Mouse (Mus musculus) stomach, postnatal 0 days (tissue): ENCODE measurements around the gene Pkd1. TPM values are rescaled to one million over a fixed set of nuclear protein-coding genes. Genes with fewer than 3 reads are reported as not detected.
A peak's percentile ranks its signal among the peaks of the same experiment; 100 is the strongest.

ENCODE experiments used
- ATAC-seq: fragments of 200-750 bp; cut with Nextera tagmentation; 2 replicates; pipeline ENCODE4 v1.8.0; 2017; ENCODE audit not compliant: low FRiP score, low TSS enrichment
- DNase-seq: peaks from one replicate; pipeline ENCODE4 v3.0.0-alpha.2; 2016; ENCODE audit warnings: low spot score
- H3K27ac ChIP-seq: fragments of 300-500 bp; sonication (generic); replicated peaks from 2 replicates; pipeline ENCODE4 v1.5.1; 2014; ENCODE audit warnings: mild to moderate bottlenecking, control low read depth
- H3K27me3 ChIP-seq: fragments of 300-500 bp; sonication (generic); 2 replicates; pipeline ENCODE4 v1.6.1; 2014; ENCODE audit warnings: low read length; ENCODE audit not compliant: control insufficient read depth, insufficient read depth
- H3K36me3 ChIP-seq: fragments of 300-500 bp; sonication (generic); 2 replicates; pipeline ENCODE4 v1.6.1; 2014; ENCODE audit warnings: low read length, mixed read lengths; ENCODE audit not compliant: control insufficient read depth, insufficient read depth
- H3K4me1 ChIP-seq: fragments of 300-500 bp; sonication (generic); replicated peaks from 2 replicates; pipeline ENCODE4 v1.6.1; 2014; ENCODE audit warnings: antibody characterized with exemption; ENCODE audit not compliant: control insufficient read depth, insufficient read depth
- H3K4me2 ChIP-seq: fragments of 300-500 bp; sonication (generic); replicated peaks from 2 replicates; pipeline ENCODE4 v1.6.1; 2014; ENCODE audit warnings: low read depth, mild to moderate bottlenecking, control low read depth, moderate library complexity
- H3K4me3 ChIP-seq: fragments of 300-500 bp; sonication (generic); 2 replicates; pipeline ENCODE4 v1.5.1; 2014; ENCODE audit warnings: low read depth, low read length, control low read depth
- H3K9ac ChIP-seq: fragments of 300-500 bp; sonication (generic); 2 replicates; pipeline ENCODE4 v1.6.1; 2014; ENCODE audit warnings: mild to moderate bottlenecking, low read length, control low read depth, mixed read lengths
- H3K9me3 ChIP-seq: fragments of 300-500 bp; sonication (generic); 2 replicates; pipeline ENCODE4 v1.6.1; 2016; ENCODE audit warnings: low read length; ENCODE audit not compliant: control insufficient read depth
- CTCF ChIP-seq: IDR thresholded peaks from 2 replicates; pipeline ENCODE4 v1.5.1; 2016; ENCODE audit warnings: antibody characterized with exemption, low read depth, mild to moderate bottlenecking, moderate library complexity
- EP300 ChIP-seq: optimal IDR thresholded peaks from 2 replicates; pipeline ENCODE3; 2016; ENCODE audit warnings: antibody characterized with exemption
- WGBS: fragments of 180-500 bp; shearing (Covaris S2); extraction: QIAGEN DNeasy Blood & Tissue Kit; methylation state at CpG from one replicate; pipeline ENCODE4 v1.1.7; 2014; 5-methylcytosine and 5-hydroxymethylcytosine counted together
- polyA plus RNA-seq: library from polyadenylated mRNA; unstranded; fragments of >200 nt; fragmentation: Nextera tagmentation; extraction: Ambion mirVana; gene quantifications from 2 replicates; pipeline ENCODE4 v1.2.1, GENCODE M21; 2015

Pkd1 gene
- polyA plus RNA-seq, 1 experiment from 2014 or later, result 12.3 TPM

- H3K27ac ChIP-seq, result no peak within 1 kb of the TSS
- peaks cover 3% of the 10 kb centered on the region; the same call in 1 of the 2 replicates for H3K36me3 ChIP-seq
- peak within 1 kb of the TSS; percentile 33 for H3K4me3 ChIP-seq
- peak within 1 kb of the TSS; percentile 68 for H3K4me2 ChIP-seq
- WGBS, result 89% methylated on average over 8 of the region's 8 CpGs
- ATAC-seq, result no peak
- H3K9me3 ChIP-seq, result no peaks in the 10 kb centered on the region
- peaks cover 9% of the 10 kb centered on the region for H3K4me1 ChIP-seq
- H3K9ac ChIP-seq, result peak within 1 kb of the TSS; percentile 50
- TF ChIP-seq EP300 (no peak), CTCF (no peak)
- no peaks in the 10 kb centered on the region for H3K27me3 ChIP-seq
- no peak for DNase-seq
These were observed 15.4 kb upstream of the Pkd1 start, which contains the start of gene Rab26 for GRCm38 (mm10) chr17:24534160-24534718. Rab26 (minus strand) TSS chr17:24534210.

DNA sequence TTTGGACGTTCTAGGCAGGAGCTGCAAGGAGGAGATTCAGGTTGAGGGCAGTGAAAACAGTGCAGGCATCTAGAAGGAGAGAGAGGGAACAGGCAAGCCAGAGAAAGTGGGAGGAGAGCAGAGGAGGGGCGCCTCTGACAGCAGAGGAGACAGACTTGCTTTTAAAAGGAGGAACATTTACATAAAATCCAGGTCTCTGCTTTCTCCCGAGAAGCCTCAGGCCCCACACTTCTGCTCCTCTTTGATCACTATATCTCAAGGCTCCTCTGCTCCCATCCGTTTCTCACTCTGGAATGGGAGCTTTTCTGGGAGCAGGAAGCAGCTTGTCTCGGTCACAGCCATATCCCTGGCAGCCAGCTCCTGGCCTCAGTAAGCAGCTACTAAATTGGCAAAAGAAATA lies 14.3 kb upstream of the Pkd1 start:
- Histone ChIP-seq H3K4me1 (no peaks in the 10 kb centered on the region), H3K4me3 (no peak overlapping the region), H3K9ac (no peak overlapping the region), H3K36me3 (no peaks in the 10 kb centered on the region; the same call in 1 of the 2 replicates), H3K4me2 (no peak overlapping the region), H3K27me3 (no peaks in the 10 kb centered on the region), H3K27ac (0 out of 2 replicates have a peak overlapping the region, but pooled peaks have one; percentile 18), H3K9me3 (no peaks in the 10 kb centered on the region)
- no peak for DNase-seq
- WGBS, result 41% methylated on average over 5 of the region's 5 CpGs
- ATAC-seq, result no peak
- no peak for TF ChIP-seq CTCF
- TF ChIP-seq EP300, result no peak

GRCm38 (mm10) chr17:24537536-24537935 lies 12.1 kb upstream of the Pkd1 start:
- WGBS, result 25% methylated on average over 3 of the region's 3 CpGs
- no peak for DNase-seq
- no peak for ATAC-seq
- H3K4me2 ChIP-seq, result no peak overlapping the region
- TF ChIP-seq CTCF (no peak), EP300 (no peak)
- H3K27me3 ChIP-seq, result no peaks in the 10 kb centered on the region
- H3K4me1 ChIP-seq, result no peaks in the 10 kb centered on the region
- H3K9me3 ChIP-seq, result no peaks in the 10 kb centered on the region
- no peak overlapping the region for H3K27ac ChIP-seq
- H3K9ac ChIP-seq, result no peak overlapping the region
- no peak overlapping the region for H3K4me3 ChIP-seq
- H3K36me3 ChIP-seq, result no peaks in the 10 kb centered on the region

GRCm38 (mm10) chr17:24538950-24539349 lies 10.7 kb upstream of the Pkd1 start:
- 64% methylated on average over 8 of the region's 8 CpGs for WGBS
- no peaks in the 10 kb centered on the region for H3K4me1 ChIP-seq
- no peak overlapping the region for H3K9ac ChIP-seq
- H3K27me3 ChIP-seq, result no peaks in the 10 kb centered on the region
- no peak overlapping the region for H3K4me3 ChIP-seq
- DNase-seq (no peak), ATAC-seq (no peak)
- TF ChIP-seq EP300 (no peak), CTCF (peak; percentile 71)
- H3K9me3 ChIP-seq, result no peaks in the 10 kb centered on the region
- H3K4me2 ChIP-seq, result no peak overlapping the region
- H3K27ac ChIP-seq, result no peak overlapping the region
- no peaks in the 10 kb centered on the region for H3K36me3 ChIP-seq

DNA sequence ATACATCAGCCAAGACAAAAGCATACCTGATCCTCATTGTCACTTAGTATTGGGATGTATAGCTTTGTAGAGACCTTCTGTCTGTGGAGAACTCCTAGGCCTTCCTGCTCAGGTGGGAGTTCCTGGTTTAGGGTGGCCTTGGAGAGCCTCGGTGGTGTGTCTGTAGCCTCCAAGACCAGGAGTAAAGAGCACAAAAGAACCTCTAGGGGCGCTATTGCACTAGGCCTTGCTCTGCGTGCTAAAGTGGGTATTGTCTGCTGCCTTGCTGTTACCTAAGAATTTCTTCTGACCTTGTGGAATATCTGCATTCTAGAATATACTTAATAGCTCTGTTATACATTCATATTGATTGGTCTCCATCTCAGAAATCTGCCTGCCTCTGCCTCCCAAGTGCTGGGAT lies 9.3 kb upstream of the Pkd1 start:
- H3K36me3 ChIP-seq, result no peaks in the 10 kb centered on the region
- TF ChIP-seq CTCF (peak; percentile 85), EP300 (no peak)
- DNase-seq (peak; percentile 50), ATAC-seq (peak; percentile 45; the same call in 1 of the 2 replicates)
- H3K27ac ChIP-seq, result no peak overlapping the region
- H3K4me1 ChIP-seq, result no peaks in the 10 kb centered on the region
- no peak overlapping the region for H3K9ac ChIP-seq
- no peak overlapping the region for H3K4me2 ChIP-seq
- WGBS, result 13% methylated on average over 3 of the region's 3 CpGs
- no peaks in the 10 kb centered on the region for H3K9me3 ChIP-seq
- H3K27me3 ChIP-seq, result no peaks in the 10 kb centered on the region
- H3K4me3 ChIP-seq, result no peak overlapping the region

- H3K36me3 ChIP-seq, result no peaks in the 10 kb centered on the region
- no peak overlapping the region for H3K27ac ChIP-seq
- H3K4me2 ChIP-seq, result no peak overlapping the region
- H3K4me3 ChIP-seq, result no peak overlapping the region
- no peaks in the 10 kb centered on the region for H3K9me3 ChIP-seq
- no peak for ATAC-seq
- WGBS, result 18% methylated on average over 12 of the region's 12 CpGs
- H3K4me1 ChIP-seq, result no peaks in the 10 kb centered on the region
- no peak overlapping the region for H3K9ac ChIP-seq
- no peaks in the 10 kb centered on the region for H3K27me3 ChIP-seq
- TF ChIP-seq CTCF (peak; percentile 28; the same call in 1 of the 2 replicates), EP300 (no peak)
- DNase-seq, result no peak
These were observed 5.0 kb upstream of the Pkd1 start for GRCm38 (mm10) chr17:24544613-24545012.
